Mouse (Mus musculus) gastrocnemius, postnatal 36 days (tissue): Measurements from ENCODE around the gene Hmcn2. TPM values are rescaled to one million over a fixed set of nuclear protein-coding genes. Genes with fewer than 3 reads are reported as not detected.

Source experiments
- DNase-seq, 2 experiments: peaks; one replicate each; pipeline ENCODE4 v3.0.0; 2022
- intact Hi-C: fragments of 180-260 bp; cut with DNase I; formaldehyde crosslinking; loops from one replicate; pipeline ENCODE4 v1.15.1; 2025
- total RNA-seq, 2 experiments: library from RNA; stranded (reverse); gene quantifications; 2 replicates each; pipeline ENCODE4 v1.2.3; 2021

Gene Hmcn2
- total RNA-seq, 2 experiments from 2014 or later = 28.6 to 30.1 TPM

DNA sequence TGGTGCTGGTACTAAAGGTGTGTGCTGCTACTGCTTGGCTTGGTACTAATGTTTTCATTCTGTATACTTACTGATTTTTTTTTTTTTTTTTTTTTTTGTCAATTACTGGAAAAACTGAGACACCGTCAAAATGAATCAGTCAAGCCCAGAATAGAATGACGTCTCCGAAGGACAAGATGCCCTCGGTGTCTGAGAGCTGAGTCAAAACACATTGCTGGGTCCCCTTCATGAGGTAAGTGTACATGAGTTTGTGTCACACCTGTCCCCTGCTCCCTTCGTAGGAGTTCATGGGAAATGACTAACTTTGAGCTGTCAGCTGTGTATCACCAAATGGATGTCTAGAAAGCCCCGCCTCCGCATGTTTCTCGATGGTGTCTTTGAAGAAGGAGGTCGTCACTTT, 11.0 kb upstream of the Hmcn2 start:
- intact Hi-C loops = no loop called here
- DNase-seq = no peak

DNA sequence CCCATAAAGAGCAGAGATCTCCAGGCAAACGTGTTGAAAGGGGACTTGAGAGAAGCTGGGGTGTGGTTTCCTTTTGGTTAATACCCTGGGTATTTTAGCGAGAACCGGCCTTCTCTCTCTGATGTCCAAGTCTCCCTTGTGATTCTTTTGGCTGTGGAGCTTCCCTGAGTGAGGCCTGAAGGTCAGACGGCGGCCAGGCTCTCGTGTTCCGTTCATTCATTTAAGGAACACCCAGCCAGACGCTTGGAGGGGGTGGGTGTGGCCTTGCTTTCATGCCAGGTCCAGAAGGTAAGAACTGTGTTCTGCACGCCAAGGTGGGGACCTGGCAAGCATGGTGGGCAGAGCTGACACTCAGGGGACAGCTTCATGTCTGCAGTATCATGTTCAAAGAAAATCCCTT, 10.0 kb upstream of the Hmcn2 start:
- peak; percentile 46 to 52 for DNase-seq
- intact Hi-C loops = no loop called here

DNA sequence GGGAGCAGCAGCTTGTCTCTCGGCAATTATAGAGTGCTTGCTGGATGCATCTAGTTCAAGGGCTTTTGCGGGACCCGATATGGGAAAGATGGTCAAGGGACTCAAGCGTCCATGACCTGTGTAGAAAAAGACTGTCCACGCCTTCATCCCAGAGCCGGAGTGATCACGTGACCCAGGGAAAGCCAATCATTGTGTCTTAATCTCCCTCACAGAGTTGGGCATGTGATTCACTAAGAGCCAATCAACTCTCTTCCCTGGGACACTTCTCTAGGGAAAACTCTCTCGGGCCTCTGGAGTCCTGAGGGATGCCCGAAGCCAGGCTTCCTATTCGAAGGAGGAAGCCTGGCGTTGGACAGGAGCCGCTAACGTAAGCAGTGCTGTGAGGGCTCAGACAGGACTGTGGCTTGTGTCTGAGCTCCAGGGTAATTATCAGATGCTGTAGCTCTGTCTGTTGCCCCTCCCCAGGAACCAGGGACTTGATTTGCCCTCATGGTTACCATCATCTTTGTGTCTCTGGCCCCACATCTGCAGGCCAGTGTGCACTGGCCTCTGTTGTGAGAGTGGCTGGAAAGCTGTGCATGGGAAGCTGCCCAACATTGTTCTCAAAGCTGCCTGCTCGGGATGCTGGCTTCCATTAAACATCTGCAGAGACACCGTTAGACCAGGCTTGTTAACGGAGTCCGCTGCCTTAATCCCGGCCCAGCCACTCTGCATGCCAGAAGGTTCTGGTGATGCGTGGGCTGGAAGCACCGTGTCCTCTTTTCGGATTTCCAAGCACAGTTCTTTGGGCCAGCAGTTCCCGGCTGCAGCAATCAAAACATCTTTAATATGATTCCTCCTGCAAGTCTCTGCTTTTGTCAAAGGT, 9.2 kb upstream of the Hmcn2 start:
- intact Hi-C loops = no loop called here
- DNase-seq = no peak

DNA sequence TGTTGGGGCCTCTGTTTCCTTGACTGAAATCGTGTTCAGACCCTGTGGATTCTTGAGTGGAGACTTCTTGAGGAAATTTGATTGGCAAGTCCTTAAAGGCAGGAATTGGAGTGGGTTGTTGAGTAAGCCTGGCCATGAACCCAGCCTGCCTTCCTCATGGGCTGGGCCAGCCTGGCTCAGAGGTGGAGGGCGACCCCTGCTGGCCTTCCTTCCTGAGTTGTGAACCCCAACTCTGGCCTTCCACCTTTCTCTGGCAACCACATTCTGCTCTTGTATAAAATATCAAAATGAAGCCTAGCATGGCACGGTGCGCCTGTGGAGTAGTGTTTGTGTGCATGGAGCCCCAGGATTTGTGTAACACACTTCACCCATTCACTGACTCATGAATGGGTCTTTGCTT, 8.5 kb upstream of the Hmcn2 start:
- intact Hi-C loops = no loop called here
- no peak for DNase-seq

DNA sequence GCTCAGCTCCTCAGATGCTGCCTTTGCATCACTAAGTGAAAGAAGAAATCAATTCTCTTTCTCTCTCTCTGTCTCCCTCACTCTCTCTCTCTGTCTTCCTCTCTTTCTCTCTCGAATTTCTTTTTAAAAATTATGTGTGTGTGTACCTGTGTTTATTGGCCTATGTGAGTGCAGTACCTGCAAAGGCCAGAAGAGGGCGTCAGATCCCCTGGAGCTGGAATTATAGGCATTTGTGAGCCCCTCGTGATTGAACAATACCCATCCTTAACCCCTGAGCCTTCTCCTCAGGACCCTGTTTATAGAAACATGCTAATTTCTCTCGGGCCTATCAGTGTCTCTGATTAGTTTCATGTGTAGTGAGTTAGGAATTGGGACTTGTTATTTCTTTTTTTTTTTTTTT, 6.0 kb upstream of the Hmcn2 start:
- intact Hi-C loops = no loop called here

GRCm38 (mm10) chr2:31309549-31309948, 4.7 kb upstream of the Hmcn2 start:
- DNase-seq = peak; percentile 45 to 50
- intact Hi-C loops = no loop called here

More for the DNA sequence above, 6.0 kb upstream of the Hmcn2 start:
- no peak for DNase-seq

- DNase-seq = no peak
- intact Hi-C loops = loop anchor here (5.0 kb wide), 1 partner anchor 64 kb away; no protein-coding TSS in a partner anchor
These were observed 3.9 kb downstream of the Hmcn2 start for GRCm38 (mm10) chr2:31318162-31318561.

DNA sequence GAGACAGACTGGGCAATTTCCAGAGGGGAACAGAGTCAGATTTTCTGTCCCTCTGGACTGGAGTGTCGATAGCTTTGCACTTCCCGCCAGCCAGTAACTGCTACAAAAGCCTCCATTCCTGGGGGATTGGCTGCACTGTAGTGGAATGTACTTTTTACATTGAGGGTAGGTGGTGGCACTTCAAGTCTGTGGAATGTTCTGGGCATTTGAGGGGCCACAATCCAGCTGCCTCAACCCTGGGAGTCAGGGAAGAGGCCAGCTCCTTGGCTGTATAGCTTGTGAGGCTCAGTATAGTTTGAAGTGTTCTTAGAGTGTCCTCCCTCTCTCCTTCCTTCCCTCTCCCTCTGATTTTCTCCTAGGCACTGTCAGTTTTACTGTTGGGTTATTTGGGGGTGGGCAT, 5.0 kb downstream of the Hmcn2 start:
- no peak for DNase-seq
- intact Hi-C loops = loop anchor here (5.0 kb wide), 1 partner anchor 63 kb away; no protein-coding TSS in a partner anchor

DNA sequence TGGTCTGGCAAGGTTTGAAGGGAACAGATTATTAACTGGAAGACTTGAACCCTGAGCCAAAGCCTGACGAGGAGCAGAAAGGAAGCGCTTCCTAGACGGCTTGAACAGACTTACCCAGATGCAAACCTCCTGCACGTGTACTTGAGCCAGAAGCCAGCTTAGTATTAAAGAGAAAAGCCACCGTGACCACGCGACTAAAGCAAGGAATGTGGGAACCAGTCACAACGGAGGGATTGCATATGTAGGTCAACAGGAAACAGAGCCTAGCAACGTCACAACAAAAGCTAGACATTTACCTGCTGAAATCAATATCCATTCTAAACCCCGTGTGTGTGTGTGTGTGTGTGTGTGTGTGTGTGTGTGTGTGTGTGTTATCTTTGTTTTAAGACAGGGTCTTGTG, 13.0 kb downstream of the Hmcn2 start:
- intact Hi-C loops = no loop called here
- peak in 1 of 2 experiments; percentile 12 for DNase-seq

GRCm38 (mm10) chr2:31337706-31338330, 23.6 kb downstream of the Hmcn2 start:
- intact Hi-C loops = no loop called here
- DNase-seq = no peak

DNA sequence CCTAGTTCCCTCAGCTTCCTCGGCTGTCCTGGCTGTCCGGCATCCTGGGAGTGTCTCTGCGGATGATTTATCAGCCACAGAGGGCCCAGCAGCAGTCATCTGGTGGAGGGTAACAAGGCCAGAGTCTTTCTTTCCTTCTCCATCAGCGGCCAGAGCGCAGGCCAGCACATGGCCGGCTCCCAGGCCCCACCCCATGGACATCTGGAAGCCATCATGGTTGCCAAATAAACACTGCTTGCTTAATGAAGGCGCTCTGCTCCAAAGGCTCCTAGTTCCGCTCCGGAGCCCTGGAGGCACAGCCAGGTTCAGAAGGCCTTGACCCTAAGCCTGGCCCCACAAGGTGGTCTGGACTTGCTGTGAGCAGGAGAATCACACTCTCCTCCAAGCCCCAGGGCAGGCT, 25.6 kb downstream of the Hmcn2 start:
- intact Hi-C loops = no loop called here
- DNase-seq = peak; percentile 83 to 87

DNA sequence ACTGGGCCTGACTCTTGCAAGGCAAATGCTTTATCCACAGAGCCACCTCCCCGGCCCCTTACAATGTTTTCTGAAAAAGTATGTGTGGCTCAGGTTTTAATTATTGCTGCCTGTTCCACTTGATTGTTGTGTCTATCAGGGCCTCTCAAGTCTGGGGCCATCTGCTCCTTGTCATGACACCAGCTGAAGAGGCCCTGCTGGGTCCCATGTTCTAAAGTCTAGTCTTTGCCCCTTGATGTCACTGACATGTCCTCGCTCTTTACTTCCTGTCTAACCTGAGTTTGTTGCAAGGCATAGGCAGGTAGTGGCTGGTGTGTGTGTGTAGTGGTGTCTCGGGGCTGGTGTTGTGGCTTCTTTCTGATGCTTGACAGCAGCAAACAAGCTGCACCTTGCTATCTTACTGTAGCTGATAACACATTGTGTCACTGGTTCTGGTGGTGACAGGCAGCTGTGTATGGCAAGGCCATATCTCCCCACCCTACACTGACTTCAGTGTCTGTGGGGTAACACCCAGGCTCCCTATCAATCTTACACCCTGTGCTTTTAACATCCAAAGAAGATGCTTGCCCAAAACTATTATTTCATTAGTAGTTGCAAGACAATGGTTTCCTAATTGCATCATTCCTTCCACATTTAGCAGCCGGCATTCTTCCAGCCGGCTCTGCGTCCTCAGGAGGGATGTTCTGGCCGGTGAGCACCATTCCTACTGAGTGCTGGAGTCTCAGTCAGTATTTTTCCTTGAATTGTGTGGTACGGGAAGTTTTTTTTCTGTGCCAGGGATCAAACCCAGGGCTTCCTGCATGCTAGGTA, 27.7 kb downstream of the Hmcn2 start:
- intact Hi-C loops = no loop called here
- peak; percentile 49 to 58 for DNase-seq

DNA sequence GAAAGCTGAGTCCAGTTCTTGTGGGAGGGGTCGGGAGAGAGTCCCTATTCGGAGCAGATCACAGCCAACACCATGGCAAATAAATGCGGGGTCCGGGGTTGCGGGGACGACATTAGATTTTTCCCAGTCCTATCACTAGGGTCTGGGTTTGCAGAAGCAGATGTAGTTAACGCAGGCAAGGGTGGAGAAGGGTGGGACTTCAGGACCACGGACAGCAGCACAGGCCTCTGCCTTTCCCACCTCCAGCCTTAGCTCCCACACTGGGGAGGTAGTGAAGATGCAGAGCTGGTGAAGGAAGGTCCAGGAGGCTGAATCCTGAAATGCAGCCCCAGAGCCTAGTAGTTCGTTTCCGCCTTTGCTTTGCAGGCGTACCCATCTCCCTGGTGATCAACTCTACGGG, 31.9 kb downstream of the Hmcn2 start:
- intact Hi-C loops = no loop called here
- DNase-seq = no peak

DNA sequence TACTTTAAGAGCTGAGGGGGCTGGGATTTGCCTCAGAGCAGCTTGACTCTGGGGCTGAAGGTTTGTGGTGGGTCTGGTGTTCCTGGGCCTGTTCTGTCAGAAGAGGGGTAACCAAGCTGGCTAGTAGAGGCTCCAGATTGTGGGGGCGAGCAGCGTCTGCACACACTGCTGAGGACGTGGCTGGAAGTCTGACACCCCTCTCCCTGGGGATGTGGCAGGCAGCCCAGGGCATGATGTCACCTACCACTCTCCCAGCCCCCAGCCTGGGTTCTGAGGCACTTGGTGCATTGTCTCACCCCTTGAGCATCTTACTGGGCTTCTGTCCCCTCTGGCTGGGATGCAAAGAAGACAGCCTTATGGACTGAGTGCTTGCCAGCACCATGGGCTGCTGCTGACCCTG, 34.2 kb downstream of the Hmcn2 start:
- peak in 1 of 2 experiments; percentile 47 for DNase-seq
- intact Hi-C loops = no loop called here

- intact Hi-C loops = no loop called here
- no peak for DNase-seq
These were observed 34.6 kb downstream of the Hmcn2 start for GRCm38 (mm10) chr2:31348850-31349249.

- intact Hi-C loops = no loop called here
- no peak for DNase-seq
These were observed 42.6 kb downstream of the Hmcn2 start for GRCm38 (mm10) chr2:31356771-31357170.

DNA sequence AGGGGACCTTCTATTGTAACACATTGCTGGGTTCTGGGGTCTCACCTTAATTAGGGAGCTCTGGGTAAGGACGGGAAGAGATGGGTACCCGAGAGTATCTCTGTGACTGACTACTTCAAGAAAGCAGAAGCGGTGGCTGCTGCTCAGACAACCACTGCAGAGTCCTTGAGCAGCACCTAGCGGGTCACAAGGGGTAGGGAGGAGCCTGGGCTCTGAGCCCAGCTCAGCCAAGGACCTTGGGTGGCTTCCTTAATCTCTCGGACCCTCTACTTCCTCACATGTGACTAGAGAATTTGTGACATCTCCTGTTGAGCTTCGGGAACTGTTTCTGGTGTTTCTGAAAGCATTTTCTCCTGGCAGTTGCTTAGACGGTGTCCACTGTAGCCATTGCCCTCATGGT, 45.1 kb downstream of the Hmcn2 start:
- no peak for DNase-seq
- intact Hi-C loops = no loop called here

GRCm38 (mm10) chr2:31367186-31367585, 53.0 kb downstream of the Hmcn2 start:
- no peak for DNase-seq
- intact Hi-C loops = no loop called here

DNA sequence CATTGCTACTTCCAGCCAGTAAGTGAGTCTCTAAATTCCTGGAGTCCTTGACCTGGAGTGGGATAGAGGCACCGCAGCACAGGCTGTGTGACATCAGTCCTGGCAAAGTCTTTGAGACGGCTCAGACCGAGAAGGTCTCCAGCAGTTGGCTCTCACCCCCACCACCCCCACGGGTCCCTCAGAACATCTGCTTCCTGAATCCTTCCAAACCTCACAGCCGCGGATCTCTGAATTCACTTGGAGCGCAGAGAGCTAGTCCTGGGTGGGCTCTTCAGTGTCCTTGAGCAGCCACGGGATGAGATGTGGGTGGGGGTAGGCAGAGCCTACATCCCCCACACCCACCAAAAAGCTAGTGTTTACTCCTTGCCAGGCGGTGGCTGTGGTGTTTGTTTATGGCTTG, 57.2 kb downstream of the Hmcn2 start:
- peak; percentile 53 to 65 for DNase-seq
- intact Hi-C loops = no loop called here

- no peak for DNase-seq
- intact Hi-C loops = no loop called here
These were observed 58.0 kb downstream of the Hmcn2 start for GRCm38 (mm10) chr2:31372186-31372585.

- DNase-seq = peak in 1 of 2 experiments; percentile 43
- intact Hi-C loops = no loop called here
These were observed 60.2 kb downstream of the Hmcn2 start for GRCm38 (mm10) chr2:31374415-31374814.
